Mouse (Mus musculus) B cell, adult (primary cell): ENCODE measurements around the gene Pam16. TPM values are rescaled to one million over a fixed set of nuclear protein-coding genes. Genes with fewer than 3 reads are reported as not detected.

Experiments
- total RNA-seq: library from RNA; stranded (reverse); gene quantifications from 4 replicates; pipeline ENCODE4 v1.2.4, GENCODE M21; 2023; ENCODE audit not compliant: inconsistent age

The Pam16 gene
- 35.3 to 46.5 TPM (median 42.0 TPM) in 4 replicates for total RNA-seq

DNA sequence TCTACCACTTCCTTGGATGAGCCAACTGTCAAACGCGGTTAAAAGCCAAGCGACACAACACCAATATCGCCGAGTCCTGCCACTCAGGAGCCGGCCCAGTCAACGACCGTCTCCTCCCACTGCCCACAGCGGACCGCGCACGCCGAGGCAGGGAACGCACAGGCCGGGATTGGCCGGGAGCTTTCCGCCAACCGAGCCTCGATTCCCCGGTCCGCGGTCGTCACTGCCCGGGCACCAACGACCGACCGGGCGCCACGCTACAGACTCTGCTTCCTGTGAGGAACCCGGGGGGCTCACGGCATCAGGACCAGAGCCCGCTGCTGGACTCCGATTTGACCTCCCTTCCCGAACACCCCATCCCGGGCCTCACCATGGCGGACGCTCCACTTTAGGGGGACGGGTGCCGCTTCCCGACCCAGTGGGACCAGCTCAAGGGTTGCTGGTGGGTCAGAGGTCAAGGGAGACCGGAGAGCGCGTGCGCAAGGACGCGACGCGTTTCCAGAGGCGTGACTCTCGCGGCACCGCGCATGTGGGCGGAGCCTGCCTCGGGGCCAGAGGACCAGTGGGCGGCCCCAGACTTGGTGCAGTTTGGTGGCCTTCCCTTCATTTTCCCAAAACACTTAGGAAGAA is at the start of gene Pam16:
Gene Pam16 (minus strand): TSS at position 508 of the 630 bp plus-strand sequence.

DNA sequence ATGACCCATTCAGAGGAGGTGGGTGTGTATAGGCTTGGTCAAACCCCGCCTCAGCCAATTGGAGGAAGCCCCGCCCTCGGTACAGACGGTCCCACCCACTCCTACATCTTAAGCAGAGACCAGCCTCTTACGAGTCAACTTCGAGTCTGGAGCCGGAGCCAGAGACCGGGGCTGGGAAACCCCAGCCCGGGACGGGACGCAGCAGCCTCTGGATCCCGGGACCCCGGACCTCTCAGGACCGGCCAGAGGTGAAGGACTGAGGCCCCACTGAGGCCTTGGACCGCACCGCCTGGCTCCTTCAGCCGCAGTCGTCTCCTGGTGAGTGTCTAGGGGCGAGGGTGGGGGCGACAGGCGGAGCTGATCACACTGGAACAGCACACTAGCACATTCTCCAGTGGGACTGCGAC is 15.0 kb upstream of the Pam16 start, which contains the start of the genes Vasn and Dnaja3:
Gene Vasn (plus strand): TSS at position 111 of the 407 bp plus-strand sequence.
Gene Dnaja3 (plus strand): TSS at position 159 of the 407 bp plus-strand sequence.

GRCm38 (mm10) chr16:4593971-4594813 is 30.6 kb downstream of the Pam16 start, which contains the start of gene Glis2:
Gene Glis2 (plus strand): TSS chr16:4594713.

Other genes starting within 250 kb of the Pam16 start
- 3.7 to 4.8 TPM (median 4.2 TPM) in 4 replicates for gene Adcy9, start 204.5 kb downstream of the Pam16 start, total RNA-seq
- gene Srl, start 83.2 kb downstream of the Pam16 start, total RNA-seq, result 1.3 to 2.4 TPM (median 1.7 TPM) in 4 replicates
- 9.7 to 12.9 TPM (median 11.3 TPM) in 4 replicates for gene Tfap4, start 65.1 kb downstream of the Pam16 start, total RNA-seq
- gene Glis2, start 30.3 kb downstream of the Pam16 start, total RNA-seq, result 0.13 to 0.61 TPM (median 0.45 TPM) in 3 of 4 replicates, not detected in the other
- gene Vasn, start 15.0 kb upstream of the Pam16 start, total RNA-seq, result 0.63 to 2.5 TPM (median 0.81 TPM) in 3 of 4 replicates, not detected in the other
- gene Dnaja3, start 15.0 kb upstream of the Pam16 start, total RNA-seq, result 30.1 to 34.1 TPM (median 31.9 TPM) in 4 replicates
- gene Coro7, start 54.8 kb upstream of the Pam16 start, total RNA-seq, result 202 to 234 TPM (median 210 TPM) in 4 replicates
- gene Nmral1, start 94.4 kb upstream of the Pam16 start, total RNA-seq, result 10.6 to 12.9 TPM (median 11.6 TPM) in 4 replicates
- gene Hmox2, start 101.4 kb upstream of the Pam16 start, total RNA-seq, result 47.7 to 55.4 TPM (median 53.2 TPM) in 4 replicates
- 54.2 to 63.9 TPM (median 60.2 TPM) in 4 replicates for gene Cdip1, start 165.3 kb upstream of the Pam16 start, total RNA-seq
- gene 4930562C15Rik, start 210.4 kb upstream of the Pam16 start, total RNA-seq, result not detected in 4 replicates